ENCODE assay signal across 8 mouse cellular contexts in genomic region chr12:15814249-15815081, GRCm38 (mm10). TPM values are rescaled to one million over a fixed set of nuclear protein-coding genes. Genes with fewer than 3 reads are reported as not detected.
DNase-seq lines count a peak whose midpoint lies in the region; ATAC-seq lines count a peak whose summit lies in the region.

No protein-coding gene starts in this region.

- H3K4me2 ChIP-seq in midbrain, embryonic 16.5 days (ENCODE audit: low read length) = peak overlapping the region; percentile 85
- peak overlapping the region; percentile 79 for H3K4me2 ChIP-seq in stomach, embryonic 14.5 days (replicated peaks; ENCODE audit: low read depth, low read length)

- peak overlapping the region; percentile 80 for H3K4me3 ChIP-seq in forebrain, embryonic 10.5 days
- peak overlapping the region; percentile 82 for H3K4me3 ChIP-seq in hindbrain, embryonic 10.5 days
- H3K4me3 ChIP-seq in limb, embryonic 10.5 days = peak overlapping the region; percentile 81
- H3K4me3 ChIP-seq in midbrain, embryonic 16.5 days (ENCODE audit: low read depth, low read length) = peak overlapping the region; percentile 77
- peak overlapping the region; percentile 80 for H3K4me3 ChIP-seq in stomach, embryonic 14.5 days (ENCODE audit: low read depth, low read length)

- no peaks in the 10 kb centered on the region for H3K9me3 ChIP-seq in forebrain, embryonic 10.5 days
- no peaks in the 10 kb centered on the region for H3K9me3 ChIP-seq in hindbrain, embryonic 10.5 days
- no peaks in the 10 kb centered on the region for H3K9me3 ChIP-seq in limb, embryonic 10.5 days (replicated peaks)
- H3K9me3 ChIP-seq in midbrain, embryonic 16.5 days (replicated peaks; ENCODE audit: control insufficient read depth, low read length, poor library complexity, severe bottlenecking) = no peaks in the 10 kb centered on the region
- H3K9me3 ChIP-seq in stomach, embryonic 14.5 days (ENCODE audit: control insufficient read depth, low read depth, low read length) = no peaks in the 10 kb centered on the region

- under 1% methylated on average over 32 of the region's 32 CpGs for WGBS in forebrain, embryonic 10.5 days
- WGBS in hindbrain, embryonic 10.5 days = under 1% methylated on average over 32 of the region's 32 CpGs
- WGBS in limb, embryonic 10.5 days = under 1% methylated on average over 32 of the region's 32 CpGs
- WGBS in midbrain, embryonic 16.5 days = under 1% methylated on average over 32 of the region's 32 CpGs
- under 1% methylated on average over 32 of the region's 32 CpGs for WGBS in stomach, embryonic 14.5 days

- H3K27ac ChIP-seq in forebrain, embryonic 10.5 days = peak overlapping the region; percentile 94
- H3K27ac ChIP-seq in hindbrain, embryonic 10.5 days = peak overlapping the region; percentile 97
- peak overlapping the region; percentile 97 for H3K27ac ChIP-seq in limb, embryonic 10.5 days
- peak overlapping the region; percentile 98 for H3K27ac ChIP-seq in midbrain, embryonic 16.5 days (ENCODE audit: low read length)
- H3K27ac ChIP-seq in stomach, embryonic 14.5 days (ENCODE audit: low read length) = peak overlapping the region; percentile 93; the same call in 1 of the 2 replicates

- peak overlapping the region; percentile 98 for H3K9ac ChIP-seq in midbrain, embryonic 16.5 days (ENCODE audit: low read depth, low read length)
- H3K9ac ChIP-seq in stomach, embryonic 14.5 days (replicated peaks; ENCODE audit: low read depth, low read length) = peak overlapping the region; percentile 83

- peaks cover 8% of the 10 kb centered on the region for H3K36me3 ChIP-seq in forebrain, embryonic 10.5 days (replicated peaks)
- H3K36me3 ChIP-seq in hindbrain, embryonic 10.5 days = peaks cover 5% of the 10 kb centered on the region
- peaks cover 4% of the 10 kb centered on the region for H3K36me3 ChIP-seq in limb, embryonic 10.5 days
- no peaks in the 10 kb centered on the region for H3K36me3 ChIP-seq in midbrain, embryonic 16.5 days (ENCODE audit: control insufficient read depth, insufficient read depth, low read length)
- H3K36me3 ChIP-seq in stomach, embryonic 14.5 days (ENCODE audit: control insufficient read depth, insufficient read depth, low read length) = no peaks in the 10 kb centered on the region

- peak; percentile 2 for ATAC-seq in CD4-positive, CD25-positive, alpha-beta regulatory T cell, adult 4 months
- ATAC-seq in midbrain, embryonic 16.5 days = no peak
- no peak for ATAC-seq in stomach, embryonic 14.5 days (ENCODE audit: insufficient number of reproducible peaks, insufficient read depth, low FRiP score, low read depth)

- peaks cover 51% of the 10 kb centered on the region for H3K4me1 ChIP-seq in forebrain, embryonic 10.5 days
- H3K4me1 ChIP-seq in hindbrain, embryonic 10.5 days (replicated peaks) = peaks cover 52% of the 10 kb centered on the region
- peaks cover 33% of the 10 kb centered on the region for H3K4me1 ChIP-seq in limb, embryonic 10.5 days
- H3K4me1 ChIP-seq in midbrain, embryonic 16.5 days (ENCODE audit: control insufficient read depth, insufficient read depth, low read length) = peaks cover 25% of the 10 kb centered on the region
- H3K4me1 ChIP-seq in stomach, embryonic 14.5 days (ENCODE audit: control insufficient read depth, insufficient read depth, low read length) = peaks cover 17% of the 10 kb centered on the region; the same call in 1 of the 2 replicates

- no peaks in the 10 kb centered on the region for H3K27me3 ChIP-seq in forebrain, embryonic 10.5 days (ENCODE audit: poor library complexity, severe bottlenecking)
- H3K27me3 ChIP-seq in hindbrain, embryonic 10.5 days (ENCODE audit: insufficient read depth, poor library complexity, severe bottlenecking) = no peaks in the 10 kb centered on the region
- no peaks in the 10 kb centered on the region for H3K27me3 ChIP-seq in limb, embryonic 10.5 days (ENCODE audit: low read depth, poor library complexity, severe bottlenecking)
- no peaks in the 10 kb centered on the region for H3K27me3 ChIP-seq in midbrain, embryonic 16.5 days (ENCODE audit: control insufficient read depth, insufficient read depth, low read depth, low read length)
- no peaks in the 10 kb centered on the region for H3K27me3 ChIP-seq in stomach, embryonic 14.5 days (ENCODE audit: control insufficient read depth, insufficient read depth, low read length)

- peak; percentile 73 for DNase-seq in R1 (ENCODE audit: low read depth, low spot score)
- peak; percentile 57 for DNase-seq in forebrain, embryonic 10.5 days (ENCODE audit: extremely low spot score, low spot score)
- DNase-seq in hindbrain, embryonic 10.5 days (ENCODE audit: low spot score) = peak; percentile 61
- DNase-seq in limb, embryonic 10.5 days (ENCODE audit: low spot score) = peak; percentile 69
- DNase-seq in layer of hippocampus, adult 11-12 months (ENCODE audit: low spot score) = no peak

RNA-seq across cellular contexts. Expression of gene Trib2, which starts 2.3 kb away (rescaled TPM):
- polyA plus RNA-seq in CD4-positive, CD25-positive, alpha-beta regulatory T cell, adult 4 months (2017; shearing (Covaris generic)) = 10 to 100 TPM; 76.7 to 80.4 TPM
- 29.4 and 33.6 TPM in 2 replicates for polyA plus RNA-seq in forebrain, embryonic 10.5 days (2016; fragmentation: Nextera tagmentation; extraction: Ambion mirVana)
- 41.6 and 56.9 TPM in 2 replicates for polyA plus RNA-seq in hindbrain, embryonic 10.5 days (2016; fragmentation: Nextera tagmentation; extraction: Ambion mirVana)
- 20.8 and 32.7 TPM in 2 replicates for polyA plus RNA-seq in limb, embryonic 10.5 days (2016; fragmentation: Nextera tagmentation; extraction: Ambion mirVana)
- 146 and 148 TPM in 2 replicates for polyA plus RNA-seq in midbrain, embryonic 16.5 days (2015; fragmentation: Nextera tagmentation; extraction: Ambion mirVana)
- polyA plus RNA-seq in stomach, embryonic 14.5 days (2014; fragmentation: Nextera tagmentation; extraction: Ambion mirVana) = 22.5 and 25.7 TPM in 2 replicates
